Mouse (Mus musculus) MEL (cell line): ENCODE measurements around the gene Hmx3. TPM values are rescaled to one million over a fixed set of nuclear protein-coding genes. Genes with fewer than 3 reads are reported as not detected.

Experiments used
- DNase-seq: peaks from one replicate; pipeline ENCODE4 v3.0.0; 2011; ENCODE audit warnings: low read depth, low spot score
- H3K27ac ChIP-seq: 2 replicates; pipeline ENCODE4 v1.5.1; 2012; ENCODE audit warnings: low read depth, mild to moderate bottlenecking, control low read depth, low read length, moderate library complexity; ENCODE audit not compliant: control insufficient read depth
- H3K27me3 ChIP-seq, 2 experiments: fragments of 150-350 bp in 1 of 2; sonication (generic) in 1 of 2; 2 replicates each; pipeline ENCODE4 v1.6.1; 2012; ENCODE audit warnings: low read length in 2 of 2, mild to moderate bottlenecking in 2 of 2, improper control_type of control experiment in 1 of 2, moderate library complexity in 1 of 2; ENCODE audit not compliant: insufficient read depth in 2 of 2, control insufficient read depth in 1 of 2
- H3K36me3 ChIP-seq, 2 experiments: 2 replicates each; pipeline ENCODE4 v1.6.1; 2012 to 2014; ENCODE audit warnings: low read length in 2 of 2, improper control_type of control experiment in 1 of 2, inconsistent platforms in 1 of 2, mild to moderate bottlenecking in 1 of 2; ENCODE audit not compliant: insufficient read depth in 2 of 2, control insufficient read depth in 1 of 2
- H3K4me1 ChIP-seq, 2 experiments: fragments of 150-350 bp in 1 of 2; sonication (generic) in 1 of 2; 2 replicates each; pipeline ENCODE4 v1.6.1; 2012; ENCODE audit warnings: low read length in 2 of 2, improper control_type of control experiment in 1 of 2, mild to moderate bottlenecking in 1 of 2; ENCODE audit not compliant: insufficient read depth in 2 of 2, control insufficient read depth in 1 of 2
- H3K4me3 ChIP-seq, 2 experiments: fragments of 150-350 bp in 1 of 2; sonication (generic) in 1 of 2; 2 replicates each; pipeline ENCODE4 v1.5.1; 2012; ENCODE audit warnings: low read depth in 2 of 2, low read length in 2 of 2, mild to moderate bottlenecking in 2 of 2, moderate library complexity in 2 of 2, control low read depth in 1 of 2, improper control_type of control experiment in 1 of 2; ENCODE audit not compliant: control insufficient read depth in 1 of 2, insufficient read depth in 1 of 2
- H3K79me2 ChIP-seq: 2 replicates; pipeline ENCODE4 v1.6.1; 2012; ENCODE audit warnings: mild to moderate bottlenecking, low read length, moderate library complexity; ENCODE audit not compliant: control insufficient read depth, poor library complexity, insufficient read depth
- H3K9ac ChIP-seq: 2 replicates; pipeline ENCODE4 v1.6.1; 2012; ENCODE audit warnings: low read depth, mild to moderate bottlenecking, control low read depth, low read length, moderate library complexity; ENCODE audit not compliant: control insufficient read depth, poor library complexity, severe bottlenecking
- H3K9me3 ChIP-seq: fragments of 150-350 bp; sonication (generic); replicated peaks from 2 replicates; pipeline ENCODE4 v1.6.1; 2012; ENCODE audit warnings: mild to moderate bottlenecking, low read length, improper control_type of control experiment, moderate library complexity; ENCODE audit not compliant: insufficient read depth
- BHLHE40 ChIP-seq: IDR thresholded peaks from 2 replicates; pipeline ENCODE4 v1.6.1; 2012; ENCODE audit warnings: low read depth, mild to moderate bottlenecking, inconsistent platforms, low read length, improper control_type of control experiment, borderline replicate concordance
- CHD2 ChIP-seq: IDR thresholded peaks from 2 replicates; pipeline ENCODE4 v1.6.1; 2011; ENCODE audit warnings: low read length, improper control_type of control experiment
- ELF1 ChIP-seq: IDR thresholded peaks from 2 replicates; pipeline ENCODE4 v1.6.1; 2014; ENCODE audit warnings: low read depth, mild to moderate bottlenecking, inconsistent platforms, low read length, improper control_type of control experiment, moderate library complexity
- KAT2A ChIP-seq: conservative IDR thresholded peaks from 2 replicates; pipeline ENCODE4 v1.6.1; 2012; ENCODE audit warnings: low read depth, low read length, improper control_type of control experiment, inconsistent platforms
- MXI1 ChIP-seq: IDR thresholded peaks from 2 replicates; pipeline ENCODE4 v1.6.1; 2011; ENCODE audit warnings: mild to moderate bottlenecking, low read depth, low read length, improper control_type of control experiment
- NELFE ChIP-seq: IDR thresholded peaks from 2 replicates; pipeline ENCODE4 v1.6.1; 2011; ENCODE audit warnings: low read depth, low read length, improper control_type of control experiment
- POLR2A ChIP-seq, 2 experiments: IDR thresholded peaks; 2 replicates each; pipeline ENCODE4 v1.6.1; 2011 to 2012; ENCODE audit warnings: low read length in 2 of 2, mild to moderate bottlenecking in 2 of 2, control low read depth in 1 of 2, improper control_type of control experiment in 1 of 2, low read depth in 1 of 2, moderate library complexity in 1 of 2; ENCODE audit not compliant: control insufficient read depth in 1 of 2, insufficient read depth in 1 of 2, poor library complexity in 1 of 2
- TCF12 ChIP-seq: IDR thresholded peaks from 2 replicates; pipeline ENCODE4 v1.6.1; 2014; ENCODE audit warnings: low read depth, mild to moderate bottlenecking, inconsistent platforms, low read length, improper control_type of control experiment, moderate library complexity
- UBTF ChIP-seq: IDR thresholded peaks from 2 replicates; pipeline ENCODE4 v1.6.1; 2012; ENCODE audit warnings: low read depth, mild to moderate bottlenecking, inconsistent platforms, low read length, improper control_type of control experiment, moderate library complexity, borderline replicate concordance; ENCODE audit not compliant: insufficient read depth
- ZNF384 ChIP-seq: IDR thresholded peaks from 2 replicates; pipeline ENCODE4 v1.6.1; 2012; ENCODE audit warnings: low read depth, mild to moderate bottlenecking, inconsistent platforms, low read length, improper control_type of control experiment
- polyA plus RNA-seq, 2 experiments: library from polyadenylated mRNA; stranded (reverse) in 1 of 2; unstranded in 1 of 2; fragments of >175 nt in 1 of 2; fragments of >200 nt in 1 of 2; gene quantifications; 2 replicates each; pipeline versions ENCODE4 v1.2.1 to v1.2.4; 2012; ENCODE audit warnings: low replicate concordance in 2 of 2, low read depth in 1 of 2; ENCODE audit not compliant: insufficient read length in 2 of 2, insufficient read depth in 1 of 2, missing spikeins in 1 of 2
- total RNA-seq: library from RNA; depleted of rRNA; stranded (reverse); fragments of 300-350 nt; gene quantifications from 2 replicates; pipeline ENCODE4 v1.2.3, GENCODE M21; 2012; rRNA removed

Gene Hmx3
- total and polyA plus RNA-seq, 3 experiments, result not detected

DNA sequence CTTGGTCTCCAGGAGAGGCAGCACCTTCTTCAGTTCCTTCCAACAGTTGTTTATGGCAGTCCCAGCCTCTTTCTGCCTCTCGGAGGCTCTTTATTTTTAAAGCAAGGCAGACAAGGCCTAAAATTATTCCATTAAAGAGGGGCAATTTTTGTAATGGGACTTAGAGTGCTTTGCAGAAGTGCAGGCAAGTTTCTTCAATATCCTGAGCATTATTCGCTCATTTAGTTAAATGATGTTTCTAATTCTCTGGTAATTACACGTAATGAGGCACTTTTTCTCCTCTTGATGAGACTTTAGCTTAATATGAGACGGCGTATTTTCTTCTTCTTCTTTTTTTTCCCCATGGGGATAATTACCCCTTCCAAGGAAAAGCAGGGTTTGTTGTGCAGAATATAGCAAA, 42.9 kb downstream of the Hmx3 start:
- DNase-seq, result no peak
- Histone ChIP-seq H3K9me3 (no peaks in the 10 kb centered on the region), H3K36me3 (no peaks in the 10 kb centered on the region), H3K79me2 (no peaks in the 10 kb centered on the region), H3K27ac (no peak overlapping the region), H3K27me3 (peaks cover 0 to 1% of the 10 kb centered on the region in 2 experiments; a peak in 1 of 4 replicates), H3K4me1 (no peaks in the 10 kb centered on the region), H3K4me3 (no peak overlapping the region), H3K9ac (no peak overlapping the region)
- no peak for TF ChIP-seq KAT2A
- TF ChIP-seq MXI1, result no peak
- TF ChIP-seq ELF1, result no peak
- no peak for TF ChIP-seq TCF12
- TF ChIP-seq POLR2A (IDR thresholded peaks at IDR 0.05; ENCODE audit: control insufficient read depth in 1 of 2, insufficient read depth in 1 of 2, low read depth in 1 of 2, low read length in 2 of 2, poor library complexity in 1 of 2), result no peak
- TF ChIP-seq NELFE, result no peak
- TF ChIP-seq BHLHE40, result no peak
- no peak for TF ChIP-seq ZNF384
- no peak for TF ChIP-seq CHD2
- TF ChIP-seq UBTF, result no peak

Other genes starting within 250 kb of the Hmx3 start
- gene Cuzd1, start 220.6 kb upstream of the Hmx3 start, total RNA-seq, result not detected in 2 replicates
- not detected for gene Cuzd1, start 220.6 kb upstream of the Hmx3 start, polyA plus RNA-seq
- not detected in 2 replicates for gene Fam24b, start 213.4 kb upstream of the Hmx3 start, total RNA-seq
- gene Fam24b, start 213.4 kb upstream of the Hmx3 start, polyA plus RNA-seq, result under 1 TPM in 1 of 2 experiments, not detected in 1; 0.11 TPM
- not detected in 2 replicates for gene Fam24a, start 209.0 kb upstream of the Hmx3 start, total RNA-seq
- gene Fam24a, start 209.0 kb upstream of the Hmx3 start, polyA plus RNA-seq, result not detected
- gene 2310057M21Rik, start 180.1 kb upstream of the Hmx3 start, total RNA-seq, result 16.7 and 18.0 TPM in 2 replicates
- 10 to 100 TPM in 1 of 2 experiments, not detected in 1; 33.0 TPM for gene 2310057M21Rik, start 180.1 kb upstream of the Hmx3 start, polyA plus RNA-seq
- 36.1 and 42.5 TPM in 2 replicates for gene Pstk, start 171.7 kb upstream of the Hmx3 start, total RNA-seq
- gene Pstk, start 171.7 kb upstream of the Hmx3 start, polyA plus RNA-seq, result 10 to 100 TPM in 1 of 2 experiments, not detected in 1; 57.5 TPM
- gene Ikzf5, start 132.3 kb upstream of the Hmx3 start, total RNA-seq, result 8.3 and 8.8 TPM in 2 replicates
- gene Ikzf5, start 132.3 kb upstream of the Hmx3 start, polyA plus RNA-seq, result 10 to 100 TPM; 28.5 to 65.4 TPM
- 11.3 and 11.4 TPM in 2 replicates for gene Acadsb, start 132.3 kb upstream of the Hmx3 start, total RNA-seq
- 10 to 100 TPM in 1 of 2 experiments, not detected in 1; 20.7 TPM for gene Acadsb, start 132.3 kb upstream of the Hmx3 start, polyA plus RNA-seq
- gene Hmx2, start 5.9 kb downstream of the Hmx3 start, total RNA-seq, result 1.9 and 2.9 TPM in 2 replicates
- gene Hmx2, start 5.9 kb downstream of the Hmx3 start, polyA plus RNA-seq, result 1 to 10 TPM in 1 of 2 experiments, not detected in 1; 6.4 TPM
- 165 and 168 TPM in 2 replicates for gene Bub3, start 17.4 kb downstream of the Hmx3 start, total RNA-seq
- gene Bub3, start 17.4 kb downstream of the Hmx3 start, polyA plus RNA-seq, result 100 to 1,000 TPM; 212 to 321 TPM